Mouse (Mus musculus): Measurements from ENCODE around the gene Dlgap4.

The Dlgap4 gene

DNA sequence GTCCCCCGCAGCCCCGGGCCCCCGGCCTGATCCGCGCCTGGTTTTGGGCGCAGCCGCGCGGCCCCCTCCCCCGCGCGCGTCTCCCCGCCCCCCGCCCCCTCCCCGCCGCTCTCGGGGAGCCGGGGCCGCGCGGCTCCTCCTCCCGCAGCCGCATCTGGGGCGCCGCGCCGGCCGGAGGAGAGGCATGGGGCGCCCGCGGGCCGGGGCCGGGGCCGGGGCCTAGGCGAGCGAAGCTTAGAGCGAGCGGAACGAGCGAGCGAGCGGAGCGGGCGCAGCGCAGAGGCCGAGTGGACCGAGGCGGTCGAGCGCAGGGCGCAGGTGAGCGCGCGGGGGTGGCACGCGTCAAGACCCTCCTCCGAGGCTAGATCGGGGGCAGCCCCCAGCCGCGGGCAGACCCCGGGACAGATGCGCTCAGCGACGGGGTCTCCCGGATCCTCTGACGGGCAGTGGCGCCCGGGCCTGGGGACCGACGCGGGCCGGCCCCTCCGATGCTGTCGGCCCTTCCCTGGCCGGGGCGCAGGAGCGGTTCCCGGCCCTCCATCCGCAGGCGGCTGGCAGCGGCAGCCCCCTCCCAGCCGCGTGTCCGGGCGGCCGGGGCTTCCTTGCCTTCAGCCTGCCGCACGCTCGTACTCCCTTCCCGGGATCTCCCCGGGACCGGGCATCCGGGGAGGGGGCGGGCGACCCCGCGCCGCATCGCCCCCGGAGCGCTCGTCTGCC lies at the start of gene Dlgap4:
Gene Dlgap4 (plus strand): TSS at position 165 of the 717 bp plus-strand sequence.
- DNase-seq (ENCODE audit: low read depth, low spot score) = no peak

DNA sequence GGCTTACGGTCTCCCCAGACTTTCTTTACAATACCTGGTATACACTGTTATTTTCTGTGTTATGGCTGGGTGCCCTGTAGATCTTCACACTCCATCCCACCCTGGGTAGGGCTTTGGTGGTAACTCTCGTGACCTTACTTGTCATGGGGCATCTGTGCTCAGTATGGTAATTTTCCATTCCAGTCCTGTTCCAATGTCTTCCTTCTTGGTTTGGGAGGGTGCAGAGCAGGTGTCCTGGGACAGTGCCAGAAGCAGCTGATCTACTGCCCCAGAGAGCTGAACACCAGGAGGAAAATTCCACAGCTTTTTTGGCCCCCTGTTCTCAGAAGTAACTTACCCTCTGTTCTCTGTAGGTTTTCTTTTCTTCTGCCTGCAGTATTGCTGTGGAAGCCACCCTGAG lies 47.0 kb upstream of the Dlgap4 start:
- no peak for DNase-seq (ENCODE audit: low read depth, low spot score)

DNA sequence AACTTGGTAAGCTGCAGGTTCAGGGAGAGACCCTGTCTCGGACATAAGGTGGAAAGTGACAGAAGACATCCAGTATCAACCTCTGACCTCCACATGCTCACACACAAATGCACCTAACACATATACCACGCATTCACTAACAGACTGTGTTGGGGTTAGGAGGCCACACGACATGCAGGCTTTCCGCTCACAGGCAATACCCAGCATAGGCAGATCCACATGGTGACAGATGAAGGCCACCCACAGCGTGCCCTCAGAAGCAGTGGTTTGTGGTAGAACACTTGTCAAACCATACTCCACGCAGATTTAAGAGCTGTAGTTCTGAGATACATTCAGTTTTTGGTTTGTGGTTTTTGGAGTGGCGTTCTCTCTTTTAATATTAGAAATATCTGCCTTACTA lies 44.9 kb upstream of the Dlgap4 start:
- DNase-seq (ENCODE audit: low read depth, low spot score) = no peak

GRCm38 (mm10) chr2:156569261-156569660 lies 44.2 kb upstream of the Dlgap4 start:
- DNase-seq (ENCODE audit: low read depth, low spot score) = no peak

GRCm38 (mm10) chr2:156571521-156571920 lies 42.0 kb upstream of the Dlgap4 start:
- DNase-seq (ENCODE audit: low read depth, low spot score) = no peak

DNA sequence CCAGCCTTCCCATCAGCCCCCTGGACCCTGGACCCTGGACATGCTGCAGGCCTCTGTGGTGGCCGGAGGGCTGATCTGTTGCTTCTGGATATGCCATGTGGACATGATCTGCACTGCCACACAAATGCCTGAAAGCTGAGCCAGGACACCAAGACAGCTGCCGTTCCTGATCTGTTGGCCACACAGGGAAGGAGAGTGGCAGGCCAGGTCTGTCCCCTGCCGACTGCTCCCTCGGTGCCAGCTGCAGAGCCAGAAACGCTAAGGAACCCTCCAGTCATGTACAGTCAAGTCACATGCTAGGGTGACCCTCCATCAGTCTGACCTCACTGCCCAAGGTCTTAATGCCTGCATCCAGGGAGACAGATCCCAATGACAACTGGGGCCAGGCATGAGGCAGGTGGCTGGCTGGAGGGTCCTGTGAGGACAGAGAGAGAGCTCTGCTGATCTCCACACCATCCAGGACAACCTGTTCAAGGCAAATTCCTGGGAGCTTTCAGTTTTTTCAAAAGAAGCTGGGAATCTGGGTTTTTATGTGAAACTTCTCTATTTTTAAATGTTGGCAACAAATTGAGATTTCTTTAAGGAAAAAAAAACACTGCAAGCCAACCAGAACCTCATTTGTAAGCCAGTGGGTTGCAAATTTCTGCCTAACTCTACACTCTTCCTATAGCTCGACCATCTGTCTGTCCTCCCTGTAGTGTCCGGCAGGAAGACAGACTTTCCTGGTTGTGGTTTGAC lies 36.5 kb upstream of the Dlgap4 start:
- no peak for DNase-seq (ENCODE audit: low read depth, low spot score)

GRCm38 (mm10) chr2:156580507-156580906 lies 33.0 kb upstream of the Dlgap4 start:
- DNase-seq (ENCODE audit: low read depth, low spot score) = no peak

DNA sequence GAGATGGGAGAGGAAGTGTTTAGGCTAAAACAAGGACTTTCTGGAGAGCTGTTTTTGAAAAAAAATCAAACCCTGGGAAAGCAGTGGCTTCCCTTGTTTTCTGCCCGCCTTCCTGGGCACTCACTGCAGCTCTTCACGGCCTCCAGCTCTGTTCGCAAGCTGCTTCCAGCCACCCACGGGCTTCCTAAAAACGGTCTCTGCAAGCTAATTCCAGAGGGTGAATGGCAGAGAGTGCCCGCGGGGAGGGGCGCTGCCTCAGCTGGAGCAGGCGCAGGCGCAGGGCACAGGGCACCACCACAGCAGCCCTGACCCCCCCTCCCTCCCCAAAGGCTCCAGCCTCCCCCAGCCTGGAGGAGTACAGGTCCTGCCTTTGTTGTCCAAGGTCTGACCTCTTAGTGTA lies 32.3 kb upstream of the Dlgap4 start:
- DNase-seq (ENCODE audit: low read depth, low spot score) = no peak

DNA sequence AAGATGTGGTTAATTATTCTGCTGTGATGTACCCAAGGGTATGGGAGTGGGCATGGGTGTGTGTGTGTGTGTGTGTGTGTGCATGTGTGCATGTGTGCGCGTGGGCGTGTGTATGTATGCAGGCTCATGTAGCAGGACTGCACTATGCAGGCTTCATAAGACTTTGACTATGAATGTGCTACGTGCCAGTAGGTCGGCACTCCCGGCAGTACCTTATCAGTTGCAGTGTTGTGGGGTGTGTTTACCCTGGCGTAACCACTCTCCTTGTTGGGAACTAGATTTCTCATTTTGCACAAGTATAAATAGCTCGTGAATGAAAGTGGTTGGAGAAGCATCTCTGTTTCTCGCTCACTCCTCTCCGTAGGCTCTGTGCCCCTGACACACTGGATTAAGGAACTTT lies 30.6 kb upstream of the Dlgap4 start:
- no peak for DNase-seq (ENCODE audit: low read depth, low spot score)

DNA sequence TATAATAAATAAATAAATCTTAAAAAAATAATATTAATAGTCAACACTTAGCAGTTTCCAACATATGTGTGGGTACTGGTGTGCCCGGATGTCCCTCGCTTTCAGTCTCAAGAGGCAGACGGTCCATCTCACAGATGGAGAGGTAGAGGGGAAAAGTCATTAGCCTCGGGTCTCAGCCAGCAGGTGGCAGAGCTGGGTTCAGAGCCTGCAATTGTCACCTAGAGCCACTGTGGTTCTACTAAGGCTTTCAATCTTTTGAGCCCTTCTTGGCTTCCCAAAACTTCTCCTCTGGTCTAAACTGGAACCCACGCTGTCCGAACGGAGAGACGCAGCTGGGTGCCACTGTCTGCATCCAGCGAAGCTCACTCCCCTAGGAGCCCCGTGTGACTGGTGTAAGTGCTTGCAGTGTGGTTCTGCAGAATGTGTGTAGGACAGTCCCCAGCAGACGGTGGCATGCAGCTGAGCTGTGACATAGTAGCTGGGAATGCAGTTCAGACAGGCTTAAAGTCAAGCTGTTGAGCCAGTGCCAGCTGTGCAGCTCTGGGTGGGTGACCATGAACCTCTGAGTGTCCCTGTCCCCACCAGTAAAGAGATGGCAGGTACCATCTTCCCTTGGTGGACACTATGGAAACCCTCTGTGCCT lies 29.2 kb upstream of the Dlgap4 start:
- no peak for DNase-seq (ENCODE audit: low read depth, low spot score)

DNA sequence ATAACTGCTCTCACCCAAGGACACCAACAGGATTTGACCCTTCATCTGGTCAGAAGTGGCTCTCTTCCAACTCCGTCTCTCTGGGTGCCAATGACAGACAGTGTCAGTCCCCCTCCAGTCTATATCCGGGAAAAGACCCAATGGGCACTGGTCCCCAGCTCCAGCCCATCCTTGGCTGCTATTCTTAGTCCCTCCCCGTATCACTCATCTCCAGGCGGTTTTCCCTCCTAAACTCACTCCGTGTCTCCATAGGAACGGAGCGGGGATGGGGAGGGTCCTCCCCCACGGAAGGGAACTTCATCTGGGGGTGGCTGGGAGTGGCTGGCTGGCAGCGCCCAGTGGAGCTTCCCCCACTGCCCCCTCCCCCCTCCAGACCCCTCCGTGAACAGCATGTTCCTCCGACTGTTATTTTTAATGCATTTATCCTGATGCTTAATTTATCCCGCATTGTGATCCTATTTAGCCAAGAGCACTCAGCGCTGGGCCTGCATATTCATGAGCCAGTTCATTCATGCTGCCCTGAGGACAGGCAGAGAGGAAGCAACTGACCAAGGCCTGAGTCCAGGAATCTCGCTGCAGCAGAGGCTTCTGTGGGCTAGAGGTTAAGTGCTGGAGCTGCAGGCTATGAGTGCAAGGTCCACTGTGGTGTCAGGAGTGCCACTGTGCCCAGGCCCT lies 28.6 kb upstream of the Dlgap4 start:
- no peak for DNase-seq (ENCODE audit: low read depth, low spot score)

DNA sequence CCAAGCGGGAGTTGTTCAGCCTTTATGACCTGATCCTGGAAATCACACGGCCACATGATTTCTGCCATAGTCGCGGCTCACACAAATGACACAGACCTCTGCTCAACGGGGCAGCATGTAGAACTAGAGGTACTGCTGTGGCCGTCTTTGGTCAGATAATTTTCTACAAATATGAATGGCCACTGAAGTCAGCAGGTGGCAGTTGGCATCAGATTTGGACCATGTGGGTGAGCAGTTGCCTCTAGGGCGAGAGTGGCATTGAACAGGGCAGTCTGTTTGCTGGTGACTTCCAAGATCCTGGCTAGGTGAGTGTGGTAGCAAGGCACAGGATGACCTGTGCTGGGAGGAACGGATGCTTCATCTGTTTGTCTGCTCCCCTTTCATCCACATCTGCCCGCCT lies 24.0 kb upstream of the Dlgap4 start:
- no peak for DNase-seq (ENCODE audit: low read depth, low spot score)

DNA sequence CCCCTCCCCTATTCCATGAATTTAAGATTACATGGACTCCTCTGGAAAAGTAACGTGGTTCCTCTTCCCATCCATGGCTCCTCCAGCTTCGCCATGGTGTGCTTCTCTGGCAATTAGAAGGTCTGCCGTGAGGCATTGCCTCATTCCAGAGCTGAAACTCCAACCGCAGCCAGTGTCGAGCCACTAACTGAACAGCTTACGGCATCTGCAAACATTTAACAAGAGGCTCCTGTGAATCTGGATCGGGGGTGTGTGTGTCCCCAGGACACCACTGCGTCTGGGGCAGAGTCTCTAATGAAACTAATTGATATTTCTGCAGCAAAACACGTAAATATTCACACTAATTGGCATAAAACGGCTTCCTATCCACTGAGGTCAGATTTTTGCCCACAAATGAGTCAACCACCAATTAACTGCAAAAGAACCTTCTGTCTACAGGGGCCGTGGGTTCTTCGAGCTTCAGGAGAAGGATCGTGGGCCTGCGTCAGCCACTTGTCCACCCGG lies 18.5 kb upstream of the Dlgap4 start:
- no peak for DNase-seq (ENCODE audit: low read depth, low spot score)

DNA sequence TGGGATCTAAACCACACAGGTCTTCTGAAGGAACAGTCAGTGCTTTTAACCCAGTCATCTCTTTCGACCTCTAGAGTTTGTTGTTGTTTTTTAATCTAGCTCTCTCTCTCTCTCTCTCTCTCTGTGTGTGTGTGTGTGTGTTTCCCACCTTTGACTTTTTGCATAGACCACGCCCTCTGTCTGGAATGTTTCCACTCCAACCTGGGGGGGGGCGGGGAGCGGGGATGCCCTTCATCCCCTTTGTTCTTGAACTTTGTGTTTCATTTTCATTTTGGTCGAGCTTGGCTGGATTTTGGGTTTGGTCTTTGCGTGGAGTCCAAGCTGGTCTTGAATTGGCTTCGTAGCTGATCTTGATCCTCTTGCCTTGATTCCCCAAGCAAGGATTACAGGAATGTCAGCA lies 10.9 kb upstream of the Dlgap4 start:
- no peak for DNase-seq (ENCODE audit: low read depth, low spot score)

DNA sequence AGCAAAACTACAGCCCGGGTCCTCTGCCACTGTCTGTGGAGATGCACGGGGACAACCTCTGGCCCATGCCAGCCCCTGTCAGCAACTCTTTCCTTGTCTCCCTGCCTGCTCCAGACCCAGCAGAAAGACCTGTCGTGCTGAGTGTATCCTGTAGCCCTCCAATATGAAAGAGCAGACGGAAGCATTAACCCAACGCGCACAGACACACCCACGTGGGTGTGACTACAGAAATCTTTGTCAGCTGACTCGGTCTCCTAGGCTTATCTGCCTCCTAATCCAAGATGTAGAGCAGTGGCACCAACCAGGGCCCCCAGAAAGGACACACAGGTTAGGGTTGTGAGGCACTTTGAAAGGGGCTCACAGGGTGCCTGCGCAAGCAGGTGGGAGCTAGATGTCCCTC lies 9.8 kb upstream of the Dlgap4 start:
- DNase-seq (ENCODE audit: low read depth, low spot score) = no peak

GRCm38 (mm10) chr2:156605144-156605543 lies 8.4 kb upstream of the Dlgap4 start:
- DNase-seq (ENCODE audit: low read depth, low spot score) = no peak

DNA sequence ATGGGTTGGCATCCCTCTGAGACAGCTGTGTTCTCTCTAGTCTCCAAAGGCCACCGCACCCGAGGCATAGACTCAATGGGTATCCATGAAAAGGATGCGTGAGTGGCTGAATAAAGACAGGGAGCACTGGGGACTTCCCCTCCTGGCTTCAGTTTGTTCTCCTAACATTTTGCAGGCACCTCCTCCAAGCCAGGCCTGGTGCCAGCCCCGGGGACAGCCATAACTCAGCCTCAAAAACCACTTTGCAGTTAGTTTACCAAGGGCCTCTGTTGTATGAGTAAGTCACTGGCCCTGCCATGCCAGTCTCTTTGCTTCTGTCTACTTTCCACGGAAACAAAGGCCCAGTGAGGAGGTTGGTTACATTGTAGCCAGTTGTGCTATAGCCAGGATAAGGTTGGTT lies 7.5 kb upstream of the Dlgap4 start:
- no peak for DNase-seq (ENCODE audit: low read depth, low spot score)

DNA sequence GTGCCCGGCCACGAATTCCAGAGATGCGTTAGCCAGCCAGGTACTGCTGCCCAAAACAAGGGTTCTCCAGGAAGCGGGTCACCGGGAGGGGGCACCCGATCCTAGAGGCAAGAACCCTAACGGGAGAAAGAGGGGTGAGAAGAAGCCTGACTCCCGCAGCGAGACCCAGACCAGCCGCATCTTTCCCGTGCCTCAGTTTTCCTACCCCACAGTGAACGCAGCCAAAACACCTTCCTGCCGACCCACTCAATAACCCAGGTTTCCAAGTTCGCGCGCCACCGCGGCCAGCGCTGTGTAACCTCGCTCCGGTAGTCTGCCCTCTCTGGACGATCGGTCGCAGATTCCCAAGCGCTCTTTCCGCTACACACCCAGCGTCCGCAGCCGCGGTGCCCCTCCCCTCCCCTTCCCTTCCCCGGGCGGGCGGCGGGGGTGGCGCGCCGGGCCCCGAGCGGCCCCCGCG lies 394 bp upstream of the Dlgap4 start:
- DNase-seq (ENCODE audit: low read depth, low spot score) = no peak

- no peak for DNase-seq (ENCODE audit: low read depth, low spot score)
Observed at GRCm38 (mm10) chr2:156614258-156614556, 702 bp downstream of the Dlgap4 start.

- DNase-seq (ENCODE audit: low read depth, low spot score) = no peak
Observed at GRCm38 (mm10) chr2:156614661-156615654, 1.5 kb downstream of the Dlgap4 start.

- DNase-seq (ENCODE audit: low read depth, low spot score) = no peak
Observed at GRCm38 (mm10) chr2:156616513-156616912, 3.0 kb downstream of the Dlgap4 start.

All from embryo, embryonic 11.5 days (tissue).